Mouse (Mus musculus): ENCODE data around the gene Abhd10.

DNA sequence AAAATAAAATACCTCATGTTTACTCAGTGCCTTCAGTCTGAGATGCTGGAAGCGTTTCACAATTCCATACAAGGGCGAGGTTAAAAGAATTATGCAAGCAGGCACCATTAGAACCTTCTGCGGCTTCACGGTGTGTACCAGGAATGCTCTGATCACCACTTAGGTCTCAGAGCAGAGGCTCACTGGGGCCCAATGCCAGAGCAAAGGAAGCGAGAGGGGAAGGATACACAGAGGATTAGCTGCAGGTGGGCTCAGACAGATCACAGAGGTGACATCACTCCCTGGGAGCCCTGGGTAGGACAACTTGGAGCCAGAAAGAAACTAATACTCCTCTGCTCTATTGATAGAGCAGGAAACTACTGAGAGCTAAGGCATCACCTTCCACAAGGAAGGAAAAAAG lies 48.5 kb upstream of the Abhd10 start:
- TF ChIP-seq EP300 (IDR thresholded peaks at IDR 0.05; ENCODE audit: low read depth), result no peak
- TF ChIP-seq CTCF (IDR thresholded peaks at IDR 0.05; ENCODE audit: low read depth), result no peak

All from liver, embryonic 14.5 days (tissue).